Comparison of ENCODE assay signal across 9 mouse cellular contexts in the genomic region with DNA sequence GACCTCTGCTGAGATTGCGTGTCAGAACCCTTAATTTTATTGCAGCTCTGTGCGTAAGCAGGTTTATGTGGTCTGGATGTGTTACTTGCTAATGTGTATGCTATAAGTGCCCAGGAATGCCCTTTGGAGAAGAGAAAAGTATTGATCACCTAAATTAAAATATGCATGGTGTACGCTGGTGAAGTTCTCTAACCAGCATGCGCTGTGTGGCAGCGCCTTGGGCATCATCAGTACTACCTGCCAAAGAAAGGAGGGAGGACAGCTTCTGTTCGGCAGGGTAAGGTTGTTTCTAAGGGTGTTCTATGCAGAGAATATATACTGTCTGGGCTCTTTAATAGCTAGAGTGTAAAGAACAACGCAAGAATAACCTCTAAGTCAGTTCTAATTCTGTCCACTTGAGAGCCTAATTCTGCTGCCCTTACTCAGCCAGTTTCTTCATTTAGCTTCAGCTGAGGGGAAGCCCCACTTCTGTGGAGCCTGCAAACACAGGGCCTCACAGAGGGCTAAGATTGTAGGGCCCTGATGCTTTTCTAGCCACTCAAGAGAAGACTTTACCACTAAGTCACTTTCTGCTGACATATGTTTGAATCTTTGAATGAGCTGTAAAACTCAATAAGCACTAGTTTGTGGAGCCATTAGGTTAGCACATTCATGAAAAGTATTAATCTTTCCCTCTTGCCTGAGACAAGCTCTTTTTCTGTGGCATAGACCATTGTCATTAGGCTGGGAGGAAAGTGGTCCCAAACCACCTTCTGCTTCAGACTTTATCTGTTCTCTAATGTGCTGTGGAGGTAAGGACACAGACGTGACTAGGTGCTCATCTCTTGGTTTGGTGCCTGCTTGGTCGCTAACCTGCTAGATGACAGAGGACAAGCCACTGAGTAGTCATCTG. TPM values are rescaled to one million over a fixed set of nuclear protein-coding genes. Genes with fewer than 3 reads are reported as not detected.
DNase-seq lines count a peak whose midpoint lies in the region; ATAC-seq and TF ChIP-seq lines count a peak whose summit lies in the region.
"Had no signal": no experiment of that assay in that cellular context is flagged by ENCODE, and none has a peak within 500 bp of the region (broad histone marks: within the 10 kb centered on the region; RNA-seq: fewer than 3 reads in every experiment).

No protein-coding gene starts in this region.

- WGBS in kidney, postnatal 0 days: 74% methylated on average over 9 of the region's 9 CpGs
- 80% methylated on average over 9 of the region's 9 CpGs for WGBS in kidney, adult 2 months
- 80% methylated on average over 9 of the region's 9 CpGs for WGBS in embryonic facial prominence, embryonic 15.5 days
- WGBS in hindbrain, embryonic 16.5 days: 47% methylated on average over 9 of the region's 9 CpGs
- 43% methylated on average over 9 of the region's 9 CpGs for WGBS in neural tube, embryonic 14.5 days

- DNase-seq in kidney, postnatal 0 days (ENCODE audit: low spot score): peak; percentile 28
- DNase-seq in kidney, adult 2 months: no peak
- no peak for DNase-seq in adipocyte (ENCODE audit: low spot score)
- DNase-seq in thymus, postnatal 4 days: no peak
- no peak for DNase-seq in adrenal gland, postnatal 4 days (ENCODE audit: low spot score in 2 of 2)

- H3K27ac ChIP-seq in kidney, postnatal 0 days: peak overlapping the region; percentile 6; the same call in 1 of the 2 replicates
- H3K27ac ChIP-seq in kidney, adult 2 months (ENCODE audit: insufficient read depth, low read depth, low read length): no peak overlapping the region
- H3K27ac ChIP-seq in embryonic facial prominence, embryonic 15.5 days (replicated peaks): no peak overlapping the region
- H3K27ac ChIP-seq in hindbrain, embryonic 16.5 days (ENCODE audit: low read depth, low read length): peak overlapping the region; percentile 3
- H3K27ac ChIP-seq in neural tube, embryonic 14.5 days (ENCODE audit: low read depth, low read length): peak overlapping the region; percentile 6; the same call in 1 of the 2 replicates

- ATAC-seq in kidney, postnatal 0 days (replicated peaks; ENCODE audit: low FRiP score, low read depth): no peak
- ATAC-seq in embryonic facial prominence, embryonic 15.5 days (ENCODE audit: insufficient number of reproducible peaks, low FRiP score, low TSS enrichment, low read depth): no peak
- ATAC-seq in hindbrain, embryonic 16.5 days: no peak
- ATAC-seq in neural tube, embryonic 14.5 days (ENCODE audit: low read depth): no peak

- no peak for TF ChIP-seq POLR2A in kidney, adult 2 months (IDR thresholded peaks at IDR 0.05; ENCODE audit: low read depth, low read length)

- no peaks in the 10 kb centered on the region for H3K27me3 ChIP-seq in kidney, postnatal 0 days (ENCODE audit: insufficient read depth, low read length)
- no peaks in the 10 kb centered on the region for H3K27me3 ChIP-seq in kidney, adult 2 months (replicated peaks; ENCODE audit: control insufficient read depth, insufficient read depth, low read length)
- H3K27me3 ChIP-seq in embryonic facial prominence, embryonic 15.5 days: no peaks in the 10 kb centered on the region
- H3K27me3 ChIP-seq in hindbrain, embryonic 16.5 days (replicated peaks; ENCODE audit: control insufficient read depth, insufficient read depth, low read length): no peaks in the 10 kb centered on the region
- H3K27me3 ChIP-seq in neural tube, embryonic 14.5 days (ENCODE audit: control insufficient read depth, insufficient read depth, low read length): no peaks in the 10 kb centered on the region
- H3K27me3 ChIP-seq: limb, embryonic 15.5 days had no signal

- H3K9ac ChIP-seq in kidney, postnatal 0 days (ENCODE audit: low read depth, low read length): no peak overlapping the region
- H3K9ac ChIP-seq in embryonic facial prominence, embryonic 15.5 days: no peak overlapping the region
- peak overlapping the region; percentile 29; the same call in 1 of the 2 replicates for H3K9ac ChIP-seq in hindbrain, embryonic 16.5 days (ENCODE audit: low read depth, low read length)
- H3K9ac ChIP-seq in neural tube, embryonic 14.5 days (replicated peaks; ENCODE audit: low read depth, low read length): 0 out of 2 replicates have a peak overlapping the region, but pooled peaks have one; percentile 21
- H3K9ac ChIP-seq: limb, embryonic 15.5 days had no signal

- H3K4me1 ChIP-seq in kidney, postnatal 0 days (replicated peaks; ENCODE audit: insufficient read depth, low read length): peaks cover 34% of the 10 kb centered on the region
- H3K4me1 ChIP-seq in kidney, adult 2 months (ENCODE audit: control insufficient read depth, insufficient read depth, low read length): peaks cover 20% of the 10 kb centered on the region
- peaks cover 54% of the 10 kb centered on the region for H3K4me1 ChIP-seq in embryonic facial prominence, embryonic 15.5 days
- H3K4me1 ChIP-seq in hindbrain, embryonic 16.5 days (ENCODE audit: control insufficient read depth, insufficient read depth, low read depth, low read length): peaks cover 46% of the 10 kb centered on the region
- H3K4me1 ChIP-seq in neural tube, embryonic 14.5 days (ENCODE audit: control insufficient read depth, insufficient read depth, low read length): peaks cover 41% of the 10 kb centered on the region

- H3K9me3 ChIP-seq in kidney, postnatal 0 days (replicated peaks; ENCODE audit: low read length): no peaks in the 10 kb centered on the region
- no peaks in the 10 kb centered on the region for H3K9me3 ChIP-seq in embryonic facial prominence, embryonic 15.5 days (replicated peaks)
- no peaks in the 10 kb centered on the region for H3K9me3 ChIP-seq in hindbrain, embryonic 16.5 days (ENCODE audit: control insufficient read depth, low read length)
- H3K9me3 ChIP-seq in neural tube, embryonic 14.5 days (ENCODE audit: control insufficient read depth, low read length): no peaks in the 10 kb centered on the region
- H3K9me3 ChIP-seq: limb, embryonic 15.5 days had no signal

- TF ChIP-seq CTCF in kidney, postnatal 0 days (IDR thresholded peaks at IDR 0.05; ENCODE audit: low read depth): no peak
- no peak for TF ChIP-seq CTCF in kidney, adult 2 months (conservative IDR thresholded peaks at IDR 0.05; ENCODE audit: insufficient read depth, insufficient read length, low read depth, low read length)

- no peak overlapping the region for H3K4me3 ChIP-seq in kidney, postnatal 0 days (replicated peaks; ENCODE audit: low read depth, low read length)
- H3K4me3 ChIP-seq in kidney, adult 2 months (ENCODE audit: insufficient read depth, low read depth, low read length): no peak overlapping the region
- H3K4me3 ChIP-seq in embryonic facial prominence, embryonic 15.5 days (replicated peaks): no peak overlapping the region
- H3K4me3 ChIP-seq in hindbrain, embryonic 16.5 days (ENCODE audit: low read length): peak overlapping the region; percentile 64
- peak overlapping the region; percentile 21 for H3K4me3 ChIP-seq in neural tube, embryonic 14.5 days (ENCODE audit: low read depth, low read length)

- no peaks in the 10 kb centered on the region for H3K36me3 ChIP-seq in kidney, postnatal 0 days (ENCODE audit: insufficient read depth, low read length)
- no peaks in the 10 kb centered on the region for H3K36me3 ChIP-seq in kidney, adult 2 months (ENCODE audit: control insufficient read depth, insufficient read depth, low read length)
- no peaks in the 10 kb centered on the region for H3K36me3 ChIP-seq in embryonic facial prominence, embryonic 15.5 days
- H3K36me3 ChIP-seq in hindbrain, embryonic 16.5 days (ENCODE audit: control insufficient read depth, insufficient read depth, low read length): no peaks in the 10 kb centered on the region
- H3K36me3 ChIP-seq in neural tube, embryonic 14.5 days (ENCODE audit: control insufficient read depth, insufficient read depth, low read length): no peaks in the 10 kb centered on the region
- H3K36me3 ChIP-seq: limb, embryonic 15.5 days had no signal

- H3K4me2 ChIP-seq in kidney, postnatal 0 days (ENCODE audit: low read length): peak overlapping the region; percentile 74
- peak overlapping the region; percentile 89; the same call in 1 of the 2 replicates for H3K4me2 ChIP-seq in embryonic facial prominence, embryonic 15.5 days (replicated peaks)
- H3K4me2 ChIP-seq in hindbrain, embryonic 16.5 days (ENCODE audit: low read length): peak overlapping the region; percentile 93
- H3K4me2 ChIP-seq in neural tube, embryonic 14.5 days (ENCODE audit: low read depth, low read length): peak overlapping the region; percentile 93

RNA-seq across cellular contexts. Expression of a gene that starts 3.4 kb away (rescaled TPM):
- polyA plus RNA-seq in kidney, postnatal 0 days (2015; fragmentation: Nextera tagmentation; extraction: Ambion mirVana): 10.0 and 11.2 TPM in 2 replicates
- polyA plus RNA-seq in kidney, adult 2 months (2012; rRNA removed): 4.6 and 4.8 TPM in 2 replicates
- polyA plus RNA-seq in embryonic facial prominence, embryonic 15.5 days (2015; fragmentation: Nextera tagmentation; extraction: Ambion mirVana): 11.7 and 12.5 TPM in 2 replicates
- 10.8 and 11.5 TPM in 2 replicates for polyA plus RNA-seq in hindbrain, embryonic 16.5 days (2015; fragmentation: Nextera tagmentation; extraction: Ambion mirVana)
- 12.7 and 13.2 TPM in 2 replicates for polyA plus RNA-seq in neural tube, embryonic 14.5 days (2014; fragmentation: Nextera tagmentation; extraction: Ambion mirVana)
- 10 to 100 TPM; 11.5 to 14.1 TPM for total RNA-seq in adrenal gland, postnatal 4 days (2021)

RNA-seq across cellular contexts. Expression of a gene that starts 54.4 kb away (rescaled TPM):
- 6.4 and 6.5 TPM in 2 replicates for polyA plus RNA-seq in kidney, postnatal 0 days (2015; fragmentation: Nextera tagmentation; extraction: Ambion mirVana)
- polyA plus RNA-seq in kidney, adult 2 months (2012; rRNA removed): 5.8 and 6.7 TPM in 2 replicates
- 7.1 and 8.3 TPM in 2 replicates for polyA plus RNA-seq in embryonic facial prominence, embryonic 15.5 days (2015; fragmentation: Nextera tagmentation; extraction: Ambion mirVana)
- 13.2 and 14.2 TPM in 2 replicates for polyA plus RNA-seq in hindbrain, embryonic 16.5 days (2015; fragmentation: Nextera tagmentation; extraction: Ambion mirVana)
- polyA plus RNA-seq in neural tube, embryonic 14.5 days (2014; fragmentation: Nextera tagmentation; extraction: Ambion mirVana): 20.8 and 21.9 TPM in 2 replicates
- total RNA-seq in adrenal gland, postnatal 4 days (2021): 10 to 100 TPM; 21.9 to 22.4 TPM

RNA-seq across cellular contexts. Expression of a gene that starts 55.5 kb away (rescaled TPM):
- 9.0 and 10.1 TPM in 2 replicates for polyA plus RNA-seq in kidney, postnatal 0 days (2015; fragmentation: Nextera tagmentation; extraction: Ambion mirVana)
- polyA plus RNA-seq in kidney, adult 2 months (2012; rRNA removed): 0.48 and 0.91 TPM in 2 replicates
- 9.4 and 9.6 TPM in 2 replicates for polyA plus RNA-seq in embryonic facial prominence, embryonic 15.5 days (2015; fragmentation: Nextera tagmentation; extraction: Ambion mirVana)
- 8.6 and 9.8 TPM in 2 replicates for polyA plus RNA-seq in hindbrain, embryonic 16.5 days (2015; fragmentation: Nextera tagmentation; extraction: Ambion mirVana)
- 9.1 and 11.7 TPM in 2 replicates for polyA plus RNA-seq in neural tube, embryonic 14.5 days (2014; fragmentation: Nextera tagmentation; extraction: Ambion mirVana)
- 10 to 100 TPM; 10.8 to 11.1 TPM for total RNA-seq in adrenal gland, postnatal 4 days (2021)

Comparison
In these comparisons a context has a peak if more than half of its experiments do, and no peak if none do; other contexts are left out.
1. H3K27ac ChIP-seq: peak in kidney, postnatal 0 days (single experiment), hindbrain, embryonic 16.5 days (single experiment) and neural tube, embryonic 14.5 days (single experiment); none in kidney, adult 2 months (single experiment) and embryonic facial prominence, embryonic 15.5 days (single experiment).
2. H3K4me3 ChIP-seq: peak in hindbrain, embryonic 16.5 days (single experiment) and neural tube, embryonic 14.5 days (single experiment); none in kidney, postnatal 0 days (single experiment), kidney, adult 2 months (single experiment) and embryonic facial prominence, embryonic 15.5 days (single experiment).
3. H3K9ac ChIP-seq: peak in hindbrain, embryonic 16.5 days (single experiment) and neural tube, embryonic 14.5 days (single experiment); none in kidney, postnatal 0 days (single experiment) and embryonic facial prominence, embryonic 15.5 days (single experiment).
4. Peak in every context shown above with its lines, with median percentiles within 50 percentile points of each other: H3K4me2 ChIP-seq.